Mouse (Mus musculus) natural killer cell, adult 2 months (primary cell): Measurements from ENCODE around the gene Vmo1.

ENCODE experiments used
- DNase-seq, 2 experiments: peaks; one replicate each; pipeline ENCODE4 v3.0.0; 2022; ENCODE audit warnings: low spot score in 2 of 2

Gene Vmo1

GRCm38 (mm10) chr11:70472716-70473115, 41.7 kb downstream of the Vmo1 start:
- no peak for DNase-seq

- no peak for DNase-seq
These were observed 44.7 kb downstream of the Vmo1 start for GRCm38 (mm10) chr11:70469764-70470163.

GRCm38 (mm10) chr11:70467902-70468619, 46.4 kb downstream of the Vmo1 start:
- DNase-seq: no peak

GRCm38 (mm10) chr11:70465824-70466223, 48.6 kb downstream of the Vmo1 start:
- DNase-seq: no peak

GRCm38 (mm10) chr11:70465211-70465610, 49.2 kb downstream of the Vmo1 start:
- no peak for DNase-seq

- no peak for DNase-seq
These were observed 50.4 kb downstream of the Vmo1 start for GRCm38 (mm10) chr11:70463970-70464369.
